Mouse (Mus musculus) cerebellum, adult 11-12 months (tissue): ENCODE results near the gene Vmn1r224.

Experiments
- DNase-seq: peaks from one replicate; pipeline ENCODE4 v3.0.0; 2022

Vmn1r224 gene

GRCm38 (mm10) chr17:20413846-20414245 is at the start of gene Vmn1r224:
Gene Vmn1r224 (plus strand): TSS chr17:20414146.
- no peak for DNase-seq

GRCm38 (mm10) chr17:20399105-20399504 is 14.8 kb upstream of the Vmn1r224 start:
- DNase-seq = no peak

GRCm38 (mm10) chr17:20439263-20439662 is 25.3 kb downstream of the Vmn1r224 start:
- no peak for DNase-seq

- DNase-seq = no peak
Observed at GRCm38 (mm10) chr17:20473311-20473710, 59.4 kb downstream of the Vmn1r224 start.
